Mouse (Mus musculus) embryonic facial prominence, embryonic 15.5 days (tissue): ENCODE results near the gene Cs. TPM values are rescaled to one million over a fixed set of nuclear protein-coding genes. Genes with fewer than 3 reads are reported as not detected.

ENCODE experiments used
- ATAC-seq: fragments of 200-750 bp; cut with Nextera tagmentation; 2 replicates; pipeline ENCODE4 v1.8.0; 2017; ENCODE audit warnings: low read depth, moderate TSS enrichment; ENCODE audit not compliant: insufficient number of reproducible peaks, low FRiP score, low TSS enrichment
- H3K27ac ChIP-seq: fragments of 300-500 bp; sonication (generic); replicated peaks from 2 replicates; pipeline ENCODE4 v1.5.1; 2015; ENCODE audit warnings: mild to moderate bottlenecking, inconsistent platforms
- H3K27me3 ChIP-seq: fragments of 300-500 bp; sonication (generic); 2 replicates; pipeline ENCODE4 v1.6.1; 2015; ENCODE audit warnings: inconsistent platforms
- H3K36me3 ChIP-seq: fragments of 300-500 bp; sonication (generic); 2 replicates; pipeline ENCODE4 v1.6.1; 2015; ENCODE audit warnings: mild to moderate bottlenecking, inconsistent platforms
- H3K4me1 ChIP-seq: fragments of 300-500 bp; sonication (generic); 2 replicates; pipeline ENCODE4 v1.6.1; 2015; ENCODE audit warnings: inconsistent platforms
- H3K4me2 ChIP-seq: fragments of 300-500 bp; sonication (generic); replicated peaks from 2 replicates; pipeline ENCODE4 v1.6.1; 2015; ENCODE audit warnings: mild to moderate bottlenecking, inconsistent platforms
- H3K4me3 ChIP-seq: fragments of 300-500 bp; sonication (generic); replicated peaks from 2 replicates; pipeline ENCODE4 v1.5.1; 2015; ENCODE audit warnings: mild to moderate bottlenecking, inconsistent platforms
- H3K9ac ChIP-seq: fragments of 300-500 bp; sonication (generic); 2 replicates; pipeline ENCODE4 v1.6.1; 2015; ENCODE audit warnings: inconsistent platforms
- H3K9me3 ChIP-seq: fragments of 300-500 bp; sonication (generic); replicated peaks from 2 replicates; pipeline ENCODE4 v1.6.1; 2016; ENCODE audit warnings: inconsistent platforms
- WGBS: fragments of 180-500 bp; shearing (Covaris S2); methylation state at CpG from one replicate; pipeline ENCODE4 v1.1.7; 2015; 5-methylcytosine and 5-hydroxymethylcytosine counted together
- polyA plus RNA-seq: library from polyadenylated mRNA; unstranded; fragments of >200 nt; fragmentation: Nextera tagmentation; extraction: Ambion mirVana; gene quantifications from 2 replicates; pipeline ENCODE4 v1.2.1, GENCODE M21; 2015

The Cs gene
- polyA plus RNA-seq, 1 experiment from 2014 or later: 180 TPM

- no peak overlapping the region for H3K4me3 ChIP-seq
- no peaks in the 10 kb centered on the region for H3K9me3 ChIP-seq
- no peak for ATAC-seq
- 58% methylated on average over 11 of the region's 11 CpGs for WGBS
- H3K36me3 ChIP-seq: peaks cover 49% of the 10 kb centered on the region
- H3K4me1 ChIP-seq: peaks cover 9% of the 10 kb centered on the region; the same call in 1 of the 2 replicates
- H3K9ac ChIP-seq: no peak overlapping the region
- no peak overlapping the region for H3K4me2 ChIP-seq
- no peak overlapping the region for H3K27ac ChIP-seq
- no peaks in the 10 kb centered on the region for H3K27me3 ChIP-seq
Measured at GRCm38 (mm10) chr10:128396017-128396673, 58.6 kb downstream of the Cs start.

DNA sequence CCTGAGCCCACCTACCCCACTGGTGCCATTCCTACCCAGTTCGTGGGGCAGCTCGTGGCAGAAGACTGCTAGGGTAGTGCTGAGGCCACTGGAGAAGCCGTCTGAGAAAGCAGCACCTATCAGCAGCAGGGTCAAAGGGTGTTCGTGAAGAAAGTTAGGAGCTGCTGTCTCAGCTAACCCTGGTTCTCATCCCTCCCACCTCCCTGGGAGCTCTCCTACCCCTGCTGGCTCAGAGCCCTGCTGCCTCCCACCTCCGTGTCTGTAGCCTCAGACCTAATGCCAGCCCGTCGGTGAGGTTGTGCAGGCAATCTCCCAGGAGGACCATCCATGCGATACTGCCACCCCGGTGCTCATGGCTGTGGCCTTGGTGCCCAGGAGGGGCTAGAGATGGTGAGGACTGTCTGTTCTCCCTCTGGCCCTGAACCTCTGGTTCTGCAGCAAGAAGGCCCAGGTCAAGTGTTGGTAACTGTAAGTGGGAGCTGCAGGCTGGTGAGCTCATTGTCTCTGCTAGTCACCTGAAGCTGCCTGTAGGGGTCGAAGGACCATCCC is 59.3 kb downstream of the Cs start:
- no peak overlapping the region for H3K27ac ChIP-seq
- H3K4me2 ChIP-seq: no peak overlapping the region
- peaks cover 9% of the 10 kb centered on the region; the same call in 1 of the 2 replicates for H3K4me1 ChIP-seq
- H3K27me3 ChIP-seq: no peaks in the 10 kb centered on the region
- no peak overlapping the region for H3K9ac ChIP-seq
- H3K36me3 ChIP-seq: peaks cover 44% of the 10 kb centered on the region
- no peak overlapping the region for H3K4me3 ChIP-seq
- no peak for ATAC-seq
- no peaks in the 10 kb centered on the region for H3K9me3 ChIP-seq
- 65% methylated on average over 10 of the region's 10 CpGs for WGBS

GRCm38 (mm10) chr10:128397466-128397865 is 59.9 kb downstream of the Cs start:
- no peak overlapping the region for H3K9ac ChIP-seq
- no peak for ATAC-seq
- 61% methylated on average over 7 of the region's 7 CpGs for WGBS
- peaks cover 37% of the 10 kb centered on the region for H3K36me3 ChIP-seq
- no peak overlapping the region for H3K4me3 ChIP-seq
- no peaks in the 10 kb centered on the region for H3K9me3 ChIP-seq
- H3K27ac ChIP-seq: no peak overlapping the region
- H3K4me2 ChIP-seq: no peak overlapping the region
- H3K4me1 ChIP-seq: peaks cover 9% of the 10 kb centered on the region; the same call in 1 of the 2 replicates
- no peaks in the 10 kb centered on the region for H3K27me3 ChIP-seq

DNA sequence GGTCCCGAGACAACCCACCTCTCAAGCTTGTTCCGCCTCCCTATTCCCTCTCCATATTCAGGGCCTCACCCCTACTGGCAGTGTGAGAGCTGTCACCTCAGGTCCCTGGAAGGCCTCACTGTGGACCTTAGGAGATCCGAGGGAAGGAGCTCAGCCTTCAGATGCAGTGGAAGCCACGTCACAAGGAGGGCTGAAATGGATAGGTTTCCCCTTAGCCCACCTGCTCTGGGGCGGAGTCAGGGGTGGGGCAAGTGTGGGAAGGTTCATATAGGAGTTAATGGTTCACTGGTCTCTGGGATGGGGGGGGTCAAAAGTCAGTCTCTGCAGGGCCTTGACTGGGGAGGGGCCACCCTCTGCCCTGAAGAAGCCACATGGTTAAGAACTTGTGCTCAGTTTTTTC is 62.8 kb downstream of the Cs start:
- no peak for ATAC-seq
- Histone ChIP-seq H3K36me3 (peaks cover 18% of the 10 kb centered on the region; the same call in 1 of the 2 replicates), H3K4me3 (no peak overlapping the region), H3K4me1 (no peaks in the 10 kb centered on the region), H3K9ac (no peak overlapping the region), H3K27me3 (no peaks in the 10 kb centered on the region), H3K4me2 (no peak overlapping the region), H3K27ac (no peak overlapping the region), H3K9me3 (no peaks in the 10 kb centered on the region)
- WGBS: 30% methylated on average over 5 of the region's 5 CpGs

DNA sequence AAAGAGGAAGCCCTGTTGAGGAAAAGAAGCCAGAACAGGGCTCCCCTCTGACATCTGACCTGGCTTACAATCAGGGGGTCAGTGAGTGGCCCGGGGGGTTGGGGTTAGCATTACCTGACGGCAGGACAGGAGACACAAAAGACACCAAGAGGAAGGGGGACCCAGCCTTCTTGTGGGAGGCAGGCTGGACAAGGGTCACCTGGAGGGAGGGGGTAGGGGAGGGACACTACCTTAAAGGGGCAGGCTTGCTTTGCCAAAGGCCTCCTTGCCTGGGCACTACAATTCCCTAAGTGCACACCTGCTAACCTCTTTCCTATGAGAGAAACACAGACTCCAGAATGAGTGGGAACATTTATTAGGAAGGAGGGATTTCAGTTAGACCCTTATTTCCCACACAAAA is 63.5 kb downstream of the Cs start, which contains the start of gene Slc39a5:
Gene Slc39a5 (minus strand): TSS at position 174 of the 400 bp plus-strand sequence.
- ATAC-seq: no peak
- H3K9me3 ChIP-seq: no peaks in the 10 kb centered on the region
- no peak within 1 kb of the TSS for H3K4me2 ChIP-seq
- H3K4me3 ChIP-seq: no peak within 1 kb of the TSS
- H3K9ac ChIP-seq: no peak within 1 kb of the TSS
- H3K4me1 ChIP-seq: no peaks in the 10 kb centered on the region
- H3K27ac ChIP-seq: no peak within 1 kb of the TSS
- H3K27me3 ChIP-seq: no peaks in the 10 kb centered on the region
- WGBS: 15% methylated on average over 2 of the region's 2 CpGs
- peaks cover 15% of the 10 kb centered on the region; the same call in 1 of the 2 replicates for H3K36me3 ChIP-seq

GRCm38 (mm10) chr10:128401638-128402037 is 64.1 kb downstream of the Cs start:
- no peak for ATAC-seq
- Histone ChIP-seq H3K4me2 (no peak overlapping the region), H3K27ac (no peak overlapping the region), H3K4me1 (no peaks in the 10 kb centered on the region), H3K4me3 (no peak overlapping the region), H3K27me3 (no peaks in the 10 kb centered on the region), H3K9ac (no peak overlapping the region), H3K36me3 (peaks cover 16% of the 10 kb centered on the region; the same call in 1 of the 2 replicates), H3K9me3 (no peaks in the 10 kb centered on the region)
- 62% methylated on average over 9 of the region's 9 CpGs for WGBS

- Histone ChIP-seq H3K27ac (no peak overlapping the region), H3K4me1 (peaks cover 7% of the 10 kb centered on the region), H3K27me3 (no peaks in the 10 kb centered on the region), H3K4me3 (no peak overlapping the region), H3K4me2 (no peak overlapping the region), H3K9ac (no peak overlapping the region), H3K9me3 (no peaks in the 10 kb centered on the region), H3K36me3 (peaks cover 25% of the 10 kb centered on the region)
- WGBS: 85% methylated on average over 7 of the region's 7 CpGs
- ATAC-seq: no peak
Measured at GRCm38 (mm10) chr10:128403931-128404330, 66.4 kb downstream of the Cs start.

- Histone ChIP-seq H3K27ac (peak overlapping the region; percentile 70), H3K27me3 (no peaks in the 10 kb centered on the region), H3K36me3 (peaks cover 25% of the 10 kb centered on the region), H3K9me3 (no peaks in the 10 kb centered on the region), H3K9ac (peak overlapping the region; percentile 62), H3K4me2 (peak overlapping the region; percentile 93), H3K4me1 (peaks cover 39% of the 10 kb centered on the region), H3K4me3 (peak overlapping the region; percentile 96)
- WGBS: 16% methylated on average over 35 of the region's 35 CpGs
- no peak for ATAC-seq
Measured at GRCm38 (mm10) chr10:128408591-128409535, 71.3 kb downstream of the Cs start.

DNA sequence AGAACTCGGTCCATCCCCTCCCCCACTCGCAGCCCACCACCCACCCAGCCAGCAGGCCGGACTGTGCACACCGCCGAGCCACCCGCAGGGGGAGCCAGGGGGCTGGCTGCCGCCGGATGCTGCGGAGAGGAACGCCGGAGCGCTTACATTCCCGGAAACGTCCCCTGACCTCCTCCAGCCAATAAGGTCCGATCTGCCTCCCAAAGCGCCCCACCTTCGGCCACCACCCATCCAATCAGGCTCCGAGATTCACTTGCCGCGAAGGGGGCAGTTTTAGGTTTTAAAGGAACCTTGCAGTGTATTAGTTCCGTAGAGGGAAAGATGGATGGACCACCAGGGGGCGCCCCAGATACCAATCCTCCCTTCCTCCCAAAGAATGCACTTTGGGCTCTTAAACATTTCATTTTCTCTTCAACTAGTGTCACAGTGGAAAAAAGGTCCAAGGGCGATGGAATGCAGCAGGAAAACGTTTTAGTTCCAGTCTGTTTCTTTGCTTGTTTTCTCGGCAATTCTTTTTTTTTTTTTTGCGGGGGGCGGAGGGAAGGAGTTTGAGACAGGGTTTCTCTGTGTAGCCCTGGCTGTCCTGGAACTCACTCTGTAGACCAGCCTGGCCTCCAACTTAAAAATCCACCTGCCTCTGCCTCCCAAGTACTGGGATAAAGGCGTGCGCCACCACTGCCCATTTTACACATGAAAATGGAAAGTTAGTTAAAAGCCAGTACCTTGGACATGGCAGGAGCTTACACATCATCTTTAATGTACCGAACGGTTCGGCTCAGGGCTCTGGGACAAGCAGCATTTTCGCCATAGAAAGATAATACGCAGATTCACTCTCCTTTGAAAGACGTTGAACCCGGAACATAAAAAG is 72.4 kb downstream of the Cs start:
- Histone ChIP-seq H3K4me2 (peak overlapping the region; percentile 93), H3K4me3 (peak overlapping the region; percentile 96), H3K27me3 (no peaks in the 10 kb centered on the region), H3K27ac (peak overlapping the region; percentile 98), H3K9me3 (no peaks in the 10 kb centered on the region), H3K9ac (peak overlapping the region; percentile 78), H3K4me1 (peaks cover 40% of the 10 kb centered on the region), H3K36me3 (peaks cover 30% of the 10 kb centered on the region)
- peak; percentile 90 for ATAC-seq
- WGBS: 4% methylated on average over 36 of the region's 36 CpGs

GRCm38 (mm10) chr10:128410560-128410845 is 73.0 kb downstream of the Cs start:
- peak overlapping the region; percentile 93 for H3K4me2 ChIP-seq
- H3K27ac ChIP-seq: peak overlapping the region; percentile 98
- peak overlapping the region; percentile 96 for H3K4me3 ChIP-seq
- H3K4me1 ChIP-seq: peaks cover 40% of the 10 kb centered on the region
- peaks cover 35% of the 10 kb centered on the region for H3K36me3 ChIP-seq
- H3K27me3 ChIP-seq: no peaks in the 10 kb centered on the region
- WGBS: 19% methylated on average over 4 of the region's 4 CpGs
- H3K9me3 ChIP-seq: no peaks in the 10 kb centered on the region
- peak overlapping the region; percentile 78 for H3K9ac ChIP-seq
- no peak for ATAC-seq
